Mouse (Mus musculus): Measurements from ENCODE around the gene Wdfy3. TPM values are rescaled to one million over a fixed set of nuclear protein-coding genes. Genes with fewer than 3 reads are reported as not detected.
A peak's percentile ranks its signal among the peaks of the same experiment; 100 is the strongest.

Gene Wdfy3
- polyA plus RNA-seq, 1 experiment from 2014 or later = 11.3 TPM

- no peak overlapping the region for H3K4me3 ChIP-seq (replicated peaks)
- no peak overlapping the region for H3K9ac ChIP-seq
- no peaks in the 10 kb centered on the region for H3K36me3 ChIP-seq
- no peaks in the 10 kb centered on the region for H3K27me3 ChIP-seq (replicated peaks)
- H3K27ac ChIP-seq = no peak overlapping the region
- H3K9me3 ChIP-seq = no peaks in the 10 kb centered on the region
- no peak for ATAC-seq (ENCODE audit: insufficient read depth, low FRiP score, low read depth)
- H3K4me2 ChIP-seq = no peak overlapping the region
- WGBS = 61% methylated on average over 8 of the region's 8 CpGs
- H3K4me1 ChIP-seq = no peaks in the 10 kb centered on the region
Measured at GRCm38 (mm10) chr5:101821052-101821451, 248.7 kb downstream of the Wdfy3 start.

GRCm38 (mm10) chr5:101819844-101820243 is 249.9 kb downstream of the Wdfy3 start:
- H3K36me3 ChIP-seq = no peaks in the 10 kb centered on the region
- ATAC-seq (ENCODE audit: insufficient read depth, low FRiP score, low read depth) = no peak
- H3K4me3 ChIP-seq (replicated peaks) = no peak overlapping the region
- H3K4me1 ChIP-seq = no peaks in the 10 kb centered on the region
- H3K9ac ChIP-seq = no peak overlapping the region
- H3K9me3 ChIP-seq = no peaks in the 10 kb centered on the region
- no peak overlapping the region for H3K4me2 ChIP-seq
- no peak overlapping the region for H3K27ac ChIP-seq
- 30% methylated on average over 7 of the region's 7 CpGs for WGBS
- H3K27me3 ChIP-seq (replicated peaks) = no peaks in the 10 kb centered on the region

GRCm38 (mm10) chr5:101819216-101819615 is 250.5 kb downstream of the Wdfy3 start:
- no peaks in the 10 kb centered on the region for H3K27me3 ChIP-seq (replicated peaks)
- H3K36me3 ChIP-seq = no peaks in the 10 kb centered on the region
- H3K9me3 ChIP-seq = no peaks in the 10 kb centered on the region
- WGBS = 54% methylated on average over 10 of the region's 10 CpGs
- no peak overlapping the region for H3K9ac ChIP-seq
- H3K27ac ChIP-seq = no peak overlapping the region
- no peaks in the 10 kb centered on the region for H3K4me1 ChIP-seq
- H3K4me3 ChIP-seq (replicated peaks) = no peak overlapping the region
- no peak overlapping the region for H3K4me2 ChIP-seq
- no peak for ATAC-seq (ENCODE audit: insufficient read depth, low FRiP score, low read depth)

GRCm38 (mm10) chr5:101816822-101817221 is 252.9 kb downstream of the Wdfy3 start:
- H3K36me3 ChIP-seq = no peaks in the 10 kb centered on the region
- H3K4me2 ChIP-seq = no peak overlapping the region
- no peak overlapping the region for H3K9ac ChIP-seq
- H3K9me3 ChIP-seq = no peaks in the 10 kb centered on the region
- no peaks in the 10 kb centered on the region for H3K4me1 ChIP-seq
- no peaks in the 10 kb centered on the region for H3K27me3 ChIP-seq (replicated peaks)
- 68% methylated on average over 7 of the region's 7 CpGs for WGBS
- H3K27ac ChIP-seq = no peak overlapping the region
- ATAC-seq (ENCODE audit: insufficient read depth, low FRiP score, low read depth) = no peak
- H3K4me3 ChIP-seq (replicated peaks) = no peak overlapping the region

GRCm38 (mm10) chr5:101811296-101812169 is 258.2 kb downstream of the Wdfy3 start:
- no peak for ATAC-seq (ENCODE audit: insufficient read depth, low FRiP score, low read depth)
- 89% methylated on average over 6 of the region's 6 CpGs for WGBS

GRCm38 (mm10) chr5:101802358-101803022 is 267.2 kb downstream of the Wdfy3 start:
- Histone ChIP-seq H3K36me3 (no peaks in the 10 kb centered on the region), H3K4me3 (replicated peaks) (no peak overlapping the region), H3K9ac (no peak overlapping the region), H3K9me3 (no peaks in the 10 kb centered on the region), H3K4me2 (no peak overlapping the region), H3K27ac (no peak overlapping the region), H3K27me3 (replicated peaks) (no peaks in the 10 kb centered on the region), H3K4me1 (no peaks in the 10 kb centered on the region)
- ATAC-seq (ENCODE audit: insufficient read depth, low FRiP score, low read depth) = peak; percentile 53; the same call in 1 of the 2 replicates
- WGBS = 64% methylated on average over 9 of the region's 9 CpGs

More at GRCm38 (mm10) chr5:101811296-101812169, 258.2 kb downstream of the Wdfy3 start:
- Histone ChIP-seq H3K27ac (no peak overlapping the region), H3K4me3 (replicated peaks) (no peak overlapping the region), H3K9ac (no peak overlapping the region), H3K4me2 (no peak overlapping the region), H3K9me3 (no peaks in the 10 kb centered on the region), H3K36me3 (no peaks in the 10 kb centered on the region), H3K4me1 (no peaks in the 10 kb centered on the region), H3K27me3 (replicated peaks) (no peaks in the 10 kb centered on the region)

- H3K4me3 ChIP-seq (replicated peaks) = no peak overlapping the region
- no peaks in the 10 kb centered on the region for H3K27me3 ChIP-seq (replicated peaks)
- no peaks in the 10 kb centered on the region for H3K9me3 ChIP-seq
- H3K9ac ChIP-seq = no peak overlapping the region
- no peaks in the 10 kb centered on the region for H3K36me3 ChIP-seq
- no peak overlapping the region for H3K4me2 ChIP-seq
- 54% methylated on average over 2 of the region's 2 CpGs for WGBS
- no peak overlapping the region for H3K27ac ChIP-seq
- no peak for ATAC-seq (ENCODE audit: insufficient read depth, low FRiP score, low read depth)
- H3K4me1 ChIP-seq = no peaks in the 10 kb centered on the region
Measured at GRCm38 (mm10) chr5:101801891-101802290, 267.8 kb downstream of the Wdfy3 start.

- Histone ChIP-seq H3K27ac (no peak overlapping the region), H3K4me2 (no peak overlapping the region), H3K27me3 (replicated peaks) (no peaks in the 10 kb centered on the region), H3K9me3 (no peaks in the 10 kb centered on the region), H3K4me3 (replicated peaks) (no peak overlapping the region), H3K4me1 (no peaks in the 10 kb centered on the region; the same call in 1 of the 2 replicates), H3K9ac (no peak overlapping the region), H3K36me3 (no peaks in the 10 kb centered on the region)
- 46% methylated on average over 4 of the region's 4 CpGs for WGBS
- no peak for ATAC-seq (ENCODE audit: insufficient read depth, low FRiP score, low read depth)
Measured at GRCm38 (mm10) chr5:101792665-101793064, 277.1 kb downstream of the Wdfy3 start.

- no peaks in the 10 kb centered on the region for H3K27me3 ChIP-seq (replicated peaks)
- no peaks in the 10 kb centered on the region for H3K36me3 ChIP-seq
- WGBS = 71% methylated on average over 5 of the region's 5 CpGs
Measured at GRCm38 (mm10) chr5:101790560-101790959, 279.2 kb downstream of the Wdfy3 start.

GRCm38 (mm10) chr5:101789770-101790169 is 280.0 kb downstream of the Wdfy3 start:
- H3K27me3 ChIP-seq (replicated peaks) = no peaks in the 10 kb centered on the region
- no peak overlapping the region for H3K27ac ChIP-seq
- H3K9ac ChIP-seq = no peak overlapping the region
- no peaks in the 10 kb centered on the region; the same call in 1 of the 2 replicates for H3K4me1 ChIP-seq
- H3K4me2 ChIP-seq = no peak overlapping the region
- ATAC-seq (ENCODE audit: insufficient read depth, low FRiP score, low read depth) = no peak
- H3K9me3 ChIP-seq = no peaks in the 10 kb centered on the region
- H3K4me3 ChIP-seq (replicated peaks) = no peak overlapping the region
- no peaks in the 10 kb centered on the region for H3K36me3 ChIP-seq

More at GRCm38 (mm10) chr5:101790560-101790959, 279.2 kb downstream of the Wdfy3 start:
- Histone ChIP-seq H3K4me2 (no peak overlapping the region), H3K4me1 (no peaks in the 10 kb centered on the region; the same call in 1 of the 2 replicates), H3K9me3 (no peaks in the 10 kb centered on the region), H3K9ac (no peak overlapping the region), H3K4me3 (replicated peaks) (no peak overlapping the region), H3K27ac (no peak overlapping the region)
- no peak for ATAC-seq (ENCODE audit: insufficient read depth, low FRiP score, low read depth)

GRCm38 (mm10) chr5:101785921-101786614 is 283.7 kb downstream of the Wdfy3 start:
- no peaks in the 10 kb centered on the region for H3K27me3 ChIP-seq (replicated peaks)
- no peak for ATAC-seq (ENCODE audit: insufficient read depth, low FRiP score, low read depth)
- H3K27ac ChIP-seq = no peak overlapping the region
- H3K36me3 ChIP-seq = no peaks in the 10 kb centered on the region
- H3K4me2 ChIP-seq = no peak overlapping the region
- H3K4me1 ChIP-seq = 0 out of 2 replicates have a peak, but pooled peaks cover 5% of the 10 kb centered on the region
- H3K9me3 ChIP-seq = no peaks in the 10 kb centered on the region
- WGBS = 71% methylated on average over 4 of the region's 4 CpGs
- no peak overlapping the region for H3K9ac ChIP-seq
- H3K4me3 ChIP-seq (replicated peaks) = no peak overlapping the region

GRCm38 (mm10) chr5:101784787-101785186 is 284.9 kb downstream of the Wdfy3 start:
- Histone ChIP-seq H3K27ac (no peak overlapping the region), H3K4me2 (no peak overlapping the region), H3K36me3 (no peaks in the 10 kb centered on the region), H3K4me1 (0 out of 2 replicates have a peak, but pooled peaks cover 5% of the 10 kb centered on the region), H3K9ac (no peak overlapping the region), H3K27me3 (replicated peaks) (no peaks in the 10 kb centered on the region), H3K4me3 (replicated peaks) (no peak overlapping the region), H3K9me3 (no peaks in the 10 kb centered on the region)
- ATAC-seq (ENCODE audit: insufficient read depth, low FRiP score, low read depth) = no peak
- WGBS = 69% methylated on average over 2 of the region's 2 CpGs

Measured in stomach, embryonic 15.5 days (tissue).